Mouse (Mus musculus) ovary, adult 10 weeks (tissue): ENCODE data around the gene Hist1h2bg. TPM values are rescaled to one million over a fixed set of nuclear protein-coding genes. Genes with fewer than 3 reads are reported as not detected.

Experiments
- polyA plus RNA-seq: library from polyadenylated mRNA; stranded (reverse); fragments of 350-450 nt; fragmentation: Illumina TruSeq; extraction: RNeasy Lipid Tissue Mini Kit (QIAGEN cat#74804); gene quantifications from one replicate; pipeline ENCODE4 v1.2.3, GENCODE M21; 2014

Hist1h2bg gene
- polyA plus RNA-seq: not detected

DNA sequence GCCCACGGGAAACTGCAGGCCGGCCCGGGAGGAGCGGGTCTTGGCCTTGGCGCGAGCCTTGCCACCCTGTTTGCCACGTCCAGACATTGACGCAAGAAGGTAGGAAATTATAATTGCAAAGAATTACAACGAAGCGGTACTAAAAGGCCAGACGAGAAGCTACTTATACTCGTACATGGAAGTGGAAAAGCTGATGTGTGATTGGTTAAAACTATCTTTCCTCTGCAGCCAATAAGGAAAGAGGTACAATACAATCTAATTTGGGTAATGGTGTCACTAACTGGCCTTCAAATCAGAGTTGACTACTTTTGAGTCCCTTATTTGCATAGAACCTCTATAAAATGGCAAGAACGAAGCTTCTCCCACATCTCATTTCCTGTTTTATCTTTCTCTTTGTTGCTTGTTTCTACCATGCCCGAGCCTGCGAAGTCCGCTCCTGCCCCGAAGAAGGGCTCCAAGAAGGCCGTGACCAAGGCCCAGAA is at the start of gene Hist1h2bg, which contains the start of gene Hist1h2ae:
Hist1h2bg (plus strand) TSS at position 375 of the 482 bp plus-strand sequence.
Hist1h2ae (minus strand) TSS at position 199 of the 482 bp plus-strand sequence.

DNA sequence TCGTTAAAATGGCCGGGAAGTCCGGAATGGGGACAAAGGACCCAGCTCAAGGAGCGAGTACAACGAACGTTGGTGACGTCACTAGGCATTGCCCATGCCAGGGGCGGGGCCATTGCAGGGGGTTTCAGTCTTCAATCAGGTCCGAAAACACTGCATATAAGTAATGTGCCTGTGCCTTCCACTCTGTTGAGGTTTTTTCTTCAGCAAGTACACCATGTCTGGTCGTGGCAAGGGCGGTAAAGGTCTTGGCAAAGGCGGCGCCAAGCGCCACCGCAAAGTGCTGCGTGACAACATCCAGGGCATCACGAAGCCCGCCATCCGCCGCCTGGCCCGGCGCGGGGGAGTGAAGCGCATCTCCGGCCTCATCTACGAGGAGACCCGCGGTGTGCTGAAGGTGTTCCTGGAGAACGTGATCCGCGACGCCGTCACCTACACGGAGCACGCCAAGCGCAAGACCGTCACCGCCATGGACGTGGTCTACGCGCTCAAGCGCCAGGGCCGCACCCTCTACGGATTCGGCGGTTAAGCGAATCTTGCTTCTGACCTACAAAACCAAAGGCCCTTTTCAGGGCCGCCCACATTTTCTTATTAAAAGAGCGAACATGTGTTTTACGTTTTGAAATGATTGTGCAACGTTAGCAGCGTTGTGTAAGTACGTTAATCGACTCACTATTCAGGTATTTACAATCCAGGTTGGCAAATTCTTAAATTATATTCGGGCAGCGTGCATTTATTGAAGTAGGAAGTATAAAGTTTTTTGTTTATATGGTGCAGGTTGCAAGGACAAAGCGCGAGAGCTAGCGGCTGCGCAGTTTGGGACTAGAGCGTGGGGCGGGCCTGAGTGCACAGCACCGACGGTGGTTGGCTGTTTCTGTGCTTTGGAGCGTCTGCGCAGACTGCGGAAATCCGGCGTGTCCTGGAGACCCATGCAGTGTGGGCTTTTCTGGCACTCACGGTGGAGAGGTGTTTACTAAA is 40.0 kb upstream of the Hist1h2bg start, which contains the start of gene Hist1h4h:
Hist1h4h (plus strand) TSS at position 150 of the 975 bp plus-strand sequence.

DNA sequence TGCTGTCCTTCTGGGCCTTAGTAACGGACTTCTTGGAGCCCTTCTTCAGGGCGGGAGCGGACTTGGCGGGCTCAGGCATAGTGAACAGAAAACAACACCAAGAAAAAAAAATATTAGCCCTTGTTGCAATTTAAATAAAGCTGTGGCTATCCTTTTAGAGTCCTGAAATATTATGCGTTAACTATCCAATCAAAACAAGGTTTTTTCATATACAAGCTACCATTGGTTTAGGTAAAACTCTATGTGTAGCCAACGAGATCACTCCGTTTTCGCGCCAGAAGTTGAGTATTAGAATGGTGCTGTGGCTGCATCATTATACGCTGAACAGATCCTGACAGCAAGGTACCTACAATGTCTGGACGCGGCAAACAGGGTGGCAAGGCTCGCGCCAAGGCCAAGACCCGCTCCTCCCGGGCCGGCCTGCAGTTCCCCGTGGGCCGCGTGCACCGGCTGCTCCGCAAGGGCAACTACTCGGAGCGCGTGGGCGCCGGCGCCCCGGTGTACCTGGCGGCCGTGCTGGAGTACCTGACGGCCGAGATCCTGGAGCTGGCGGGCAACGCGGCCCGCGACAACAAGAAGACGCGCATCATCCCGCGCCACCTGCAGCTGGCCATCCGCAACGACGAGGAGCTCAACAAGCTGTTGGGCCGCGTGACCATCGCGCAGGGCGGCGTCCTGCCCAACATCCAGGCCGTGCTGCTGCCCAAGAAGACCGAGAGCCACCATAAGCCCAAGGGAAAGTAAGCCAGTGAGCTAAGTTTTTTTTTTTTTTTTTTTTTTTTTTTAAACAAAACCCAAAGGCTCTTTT is 37.4 kb upstream of the Hist1h2bg start, which contains the start of gene Hist1h2af:
Hist1h2af (plus strand) TSS at position 347 of the 808 bp plus-strand sequence.

GRCm38 (mm10) chr13:23535137-23536075 is 35.8 kb upstream of the Hist1h2bg start, which contains the start of gene Hist1h3g:
Gene Hist1h3g, plus strand, starts transcription at chr13:23535422.

GRCm38 (mm10) chr13:23542999-23543607 is 28.1 kb upstream of the Hist1h2bg start, which contains the start of gene Hist1h2bh:
Gene Hist1h2bh, minus strand, starts transcription at chr13:23543392.

DNA sequence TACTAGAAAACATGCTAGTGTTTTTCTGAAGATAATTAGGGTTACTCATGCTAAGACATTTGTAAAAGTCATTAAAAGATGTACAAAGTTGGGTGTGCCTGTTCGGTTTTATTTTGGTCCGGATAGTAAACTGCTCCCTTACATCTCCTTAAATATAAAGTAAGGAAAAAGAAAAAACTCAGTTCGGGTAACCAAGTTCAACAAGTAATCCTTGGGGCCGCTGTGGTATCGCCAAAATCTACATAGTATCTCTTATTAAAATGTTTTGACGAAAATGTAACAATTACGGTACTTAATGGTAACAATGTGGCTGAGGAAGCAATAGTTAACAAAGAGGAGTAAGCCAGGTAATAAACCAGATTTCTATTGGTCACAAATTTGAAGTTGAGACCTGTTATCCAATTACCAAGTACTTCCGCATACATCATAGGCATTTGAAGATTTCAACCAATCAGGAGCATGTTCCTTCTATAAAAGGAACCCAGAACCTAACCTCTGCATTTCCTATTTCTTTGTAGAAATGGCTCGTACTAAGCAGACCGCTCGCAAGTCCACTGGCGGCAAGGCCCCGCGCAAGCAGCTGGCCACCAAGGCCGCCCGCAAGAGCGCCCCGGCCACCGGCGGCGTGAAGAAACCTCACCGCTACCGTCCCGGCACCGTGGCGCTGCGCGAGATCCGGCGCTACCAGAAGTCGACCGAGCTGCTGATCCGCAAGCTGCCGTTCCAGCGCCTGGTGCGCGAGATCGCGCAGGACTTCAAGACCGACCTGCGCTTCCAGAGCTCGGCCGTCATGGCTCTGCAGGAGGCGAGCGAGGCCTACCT is 27.0 kb upstream of the Hist1h2bg start, which contains the start of gene Hist1h3f:
Hist1h3f (plus strand) TSS at position 88 of the 822 bp plus-strand sequence.

DNA sequence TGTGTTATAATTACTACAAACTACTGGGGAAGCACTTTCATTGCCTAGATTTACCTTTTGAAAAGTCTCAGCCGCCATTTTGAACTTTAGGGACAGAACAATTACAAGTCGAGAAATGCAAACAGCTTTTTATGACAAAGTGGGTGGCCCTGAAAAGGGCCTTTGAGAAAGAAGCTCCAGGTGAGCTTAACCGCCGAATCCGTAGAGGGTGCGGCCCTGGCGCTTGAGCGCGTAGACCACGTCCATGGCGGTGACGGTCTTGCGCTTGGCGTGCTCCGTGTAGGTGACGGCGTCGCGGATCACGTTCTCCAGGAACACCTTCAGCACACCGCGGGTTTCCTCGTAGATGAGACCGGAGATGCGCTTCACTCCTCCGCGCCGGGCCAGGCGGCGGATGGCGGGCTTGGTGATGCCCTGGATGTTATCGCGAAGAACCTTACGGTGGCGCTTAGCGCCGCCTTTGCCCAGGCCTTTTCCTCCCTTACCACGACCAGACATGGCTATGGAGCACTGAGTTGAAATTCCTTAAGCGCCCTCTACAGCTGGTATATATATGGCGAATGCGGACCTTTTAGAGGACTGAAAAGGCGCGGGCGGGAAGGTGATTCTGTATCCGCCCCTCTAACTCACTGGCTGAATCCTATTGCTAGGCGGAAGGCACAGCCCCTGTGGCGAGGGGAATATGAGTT is 19.9 kb upstream of the Hist1h2bg start, which contains the start of gene Hist1h4f:
Hist1h4f (minus strand) TSS at position 503 of the 689 bp plus-strand sequence.

DNA sequence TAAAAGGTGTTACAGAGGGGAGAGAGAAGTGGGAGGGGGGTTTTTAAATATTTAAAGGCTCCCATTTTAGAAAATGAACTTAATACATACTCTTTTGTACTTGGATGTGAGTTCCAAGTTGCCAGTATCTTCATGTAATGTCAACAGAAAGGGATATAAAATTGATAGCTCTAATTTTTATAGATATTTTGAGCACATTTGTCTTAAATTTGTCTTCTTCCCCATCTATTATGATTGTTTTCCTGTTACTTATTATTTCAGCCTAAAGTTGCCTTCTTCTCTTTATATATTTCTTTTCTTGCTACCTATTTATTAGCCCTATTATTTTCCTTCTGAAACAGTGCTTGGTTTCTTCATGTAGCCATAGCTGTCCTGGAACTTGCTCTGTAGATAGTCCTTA is 18.2 kb upstream of the Hist1h2bg start, which contains the start of gene Hist1h1d:
Hist1h1d (plus strand) TSS at position 301 of the 400 bp plus-strand sequence.

DNA sequence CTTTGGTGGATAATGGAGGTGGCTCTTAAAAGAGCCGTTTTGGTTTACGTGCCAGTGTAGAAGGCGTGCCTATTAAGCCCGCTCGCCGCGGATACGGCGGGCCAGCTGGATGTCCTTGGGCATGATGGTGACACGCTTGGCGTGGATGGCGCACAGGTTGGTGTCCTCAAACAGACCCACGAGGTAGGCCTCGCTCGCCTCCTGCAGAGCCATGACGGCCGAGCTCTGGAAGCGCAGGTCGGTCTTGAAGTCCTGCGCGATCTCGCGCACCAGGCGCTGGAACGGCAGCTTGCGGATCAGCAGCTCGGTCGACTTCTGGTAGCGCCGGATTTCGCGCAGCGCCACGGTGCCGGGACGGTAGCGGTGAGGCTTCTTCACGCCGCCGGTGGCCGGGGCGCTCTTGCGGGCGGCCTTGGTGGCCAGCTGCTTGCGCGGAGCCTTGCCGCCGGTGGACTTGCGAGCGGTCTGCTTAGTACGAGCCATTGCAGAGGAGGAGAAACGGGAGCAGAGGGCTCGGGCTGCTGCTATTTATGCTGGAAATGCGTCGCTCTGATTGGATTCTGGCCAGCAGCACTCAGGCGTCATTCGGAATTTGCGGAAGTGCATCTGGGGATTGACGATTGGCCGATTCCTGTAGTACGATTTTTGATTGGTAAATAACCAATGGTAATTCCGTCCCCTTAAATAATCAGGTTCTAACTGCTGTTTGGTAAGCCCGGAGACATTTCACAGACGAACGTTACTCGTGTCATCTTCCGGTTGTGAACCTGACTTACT is 9.1 kb upstream of the Hist1h2bg start, which contains the start of gene Hist1h3e:
Hist1h3e (minus strand) TSS at position 487 of the 777 bp plus-strand sequence.

GRCm38 (mm10) chr13:23573898-23574524 is 2.8 kb downstream of the Hist1h2bg start, which contains the start of the genes Hist1h2bf and Hist1h2ad:
Gene Hist1h2bf, minus strand, starts transcription at chr13:23574196.
Gene Hist1h2ad, plus strand, starts transcription at chr13:23574381.

GRCm38 (mm10) chr13:23575271-23575851 is 4.2 kb downstream of the Hist1h2bg start, which contains the start of gene Hist1h3d:
Gene Hist1h3d, plus strand, starts transcription at chr13:23575763.

DNA sequence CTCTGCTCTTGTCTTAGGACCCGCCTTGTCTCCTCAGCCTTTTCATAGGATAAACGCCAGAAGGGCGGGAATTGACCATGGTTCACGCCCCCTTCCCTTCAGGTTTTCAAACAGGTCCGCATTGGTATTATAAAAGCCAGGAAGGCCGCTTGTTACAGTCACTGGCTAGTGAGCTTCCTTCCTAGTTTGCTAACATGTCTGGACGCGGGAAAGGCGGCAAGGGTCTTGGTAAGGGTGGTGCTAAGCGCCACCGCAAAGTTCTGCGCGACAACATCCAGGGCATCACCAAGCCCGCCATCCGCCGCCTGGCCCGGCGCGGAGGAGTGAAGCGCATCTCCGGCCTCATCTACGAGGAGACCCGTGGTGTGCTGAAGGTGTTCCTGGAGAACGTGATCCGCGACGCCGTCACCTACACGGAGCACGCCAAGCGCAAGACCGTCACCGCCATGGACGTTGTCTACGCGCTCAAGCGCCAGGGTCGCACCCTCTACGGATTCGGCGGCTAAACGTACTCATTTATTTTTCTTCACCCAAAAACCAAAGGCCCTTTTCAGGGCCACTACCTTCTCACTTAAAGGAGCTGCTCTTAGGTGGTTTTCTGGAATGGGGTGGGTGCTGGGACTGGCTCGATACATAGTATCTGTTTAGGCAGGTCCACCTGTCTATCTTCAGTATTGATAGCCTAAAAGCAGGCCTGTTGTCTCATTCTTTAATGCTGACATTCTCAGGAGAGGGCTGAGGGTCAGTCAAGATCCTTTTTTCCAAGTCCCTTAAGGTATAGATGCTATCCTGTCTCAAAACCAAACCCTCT is 10.4 kb downstream of the Hist1h2bg start, which contains the start of gene Hist1h4d:
Hist1h4d (plus strand) TSS at position 191 of the 811 bp plus-strand sequence.

GRCm38 (mm10) chr13:23620733-23621531 is 49.7 kb downstream of the Hist1h2bg start, which contains the start of gene Hist1h2be:
Gene Hist1h2be, minus strand, starts transcription at chr13:23621124.

